Mouse (Mus musculus): Measurements from ENCODE around the gene Tmem47. TPM values are rescaled to one million over a fixed set of nuclear protein-coding genes. Genes with fewer than 3 reads are reported as not detected.

The Tmem47 gene
- total RNA-seq (2017): not detected in 3 replicates

- ATAC-seq (replicated peaks; ENCODE audit: insufficient number of reproducible peaks, low FRiP score, low TSS enrichment, poor library complexity, severe bottlenecking): no peak
Measured at GRCm38 (mm10) chrX:81070210-81070803, at the start of gene Tmem47. Gene Tmem47, plus strand, starts transcription at chrX:81070698.

- ATAC-seq (replicated peaks; ENCODE audit: insufficient number of reproducible peaks, low FRiP score, low TSS enrichment, poor library complexity, severe bottlenecking): no peak
Measured at GRCm38 (mm10) chrX:81070804-81071461, 435 bp downstream of the Tmem47 start.

GRCm38 (mm10) chrX:81071746-81072640, 1.5 kb downstream of the Tmem47 start:
- ATAC-seq (replicated peaks; ENCODE audit: insufficient number of reproducible peaks, low FRiP score, low TSS enrichment, poor library complexity, severe bottlenecking): no peak

GRCm38 (mm10) chrX:81072651-81073050, 2.2 kb downstream of the Tmem47 start:
- ATAC-seq (replicated peaks; ENCODE audit: insufficient number of reproducible peaks, low FRiP score, low TSS enrichment, poor library complexity, severe bottlenecking): no peak

GRCm38 (mm10) chrX:81073834-81074233, 3.3 kb downstream of the Tmem47 start:
- ATAC-seq (replicated peaks; ENCODE audit: insufficient number of reproducible peaks, low FRiP score, low TSS enrichment, poor library complexity, severe bottlenecking): no peak

GRCm38 (mm10) chrX:81078522-81078921, 8.0 kb downstream of the Tmem47 start:
- ATAC-seq (replicated peaks; ENCODE audit: insufficient number of reproducible peaks, low FRiP score, low TSS enrichment, poor library complexity, severe bottlenecking): no peak

GRCm38 (mm10) chrX:81080996-81081395, 10.5 kb downstream of the Tmem47 start:
- ATAC-seq (replicated peaks; ENCODE audit: insufficient number of reproducible peaks, low FRiP score, low TSS enrichment, poor library complexity, severe bottlenecking): no peak

- ATAC-seq (replicated peaks; ENCODE audit: insufficient number of reproducible peaks, low FRiP score, low TSS enrichment, poor library complexity, severe bottlenecking): no peak
Measured at GRCm38 (mm10) chrX:81085025-81085752, 14.7 kb downstream of the Tmem47 start.

GRCm38 (mm10) chrX:81147416-81147815, 76.9 kb downstream of the Tmem47 start:
- ATAC-seq (replicated peaks; ENCODE audit: insufficient number of reproducible peaks, low FRiP score, low TSS enrichment, poor library complexity, severe bottlenecking): no peak

Measured in monocyte, adult 5-6 weeks (primary cell).